Mouse (Mus musculus) C2C12 (cell line): ENCODE measurements at regions not wholly inside any gene's neighbourhood (a gene's known extent, or its start where the extent isn't known, plus 50 kb on each side); places are given as distances from the start of the nearest gene placed in this dataset.

Source experiments
- H3K27me3 ChIP-seq: one replicate; pipeline ENCODE4 v1.6.1; 2011; ENCODE audit not compliant: control insufficient read depth, insufficient read depth, insufficient read length
- H3K36me3 ChIP-seq: one replicate; pipeline ENCODE4 v1.6.1; 2011; ENCODE audit not compliant: control insufficient read depth, insufficient read depth
- H3K4me3 ChIP-seq: one replicate; pipeline ENCODE4 v1.5.1; 2011; ENCODE audit warnings: mild to moderate bottlenecking, control low read depth; ENCODE audit not compliant: poor library complexity, insufficient read depth, severe bottlenecking
- H3K79me2 ChIP-seq: one replicate; pipeline ENCODE4 v1.6.1; 2011; ENCODE audit not compliant: control insufficient read depth, insufficient read depth
- H3K79me3 ChIP-seq: one replicate; pipeline ENCODE4 v1.6.1; 2011; ENCODE audit warnings: low read depth, control low read depth
- H3ac ChIP-seq: one replicate; pipeline ENCODE3; 2011; ENCODE audit warnings: low read depth; ENCODE audit not compliant: control insufficient read depth, insufficient read length
- CEBPB ChIP-seq: IDR thresholded peaks from one replicate; pipeline ENCODE4 v1.6.1; 2011; ENCODE audit warnings: low read depth, mild to moderate bottlenecking, control low read depth, moderate library complexity
- CTCF ChIP-seq: IDR thresholded peaks from one replicate; pipeline ENCODE4 v1.5.1; 2011; ENCODE audit not compliant: control insufficient read depth, insufficient read depth, insufficient read length
- FOSL1 ChIP-seq: IDR thresholded peaks from one replicate; pipeline ENCODE4 v1.8.0; 2011; ENCODE audit warnings: mild to moderate bottlenecking, low read length; ENCODE audit not compliant: poor library complexity, insufficient read depth, severe bottlenecking
- MAX ChIP-seq: IDR thresholded peaks from one replicate; pipeline ENCODE4 v1.6.1; 2011; ENCODE audit warnings: mild to moderate bottlenecking, control low read depth
- MYOD1 ChIP-seq: IDR thresholded peaks from one replicate; pipeline ENCODE4 v1.6.1; 2011; ENCODE audit warnings: low read depth; ENCODE audit not compliant: control insufficient read depth, insufficient read length
- MYOG ChIP-seq: IDR thresholded peaks from one replicate; pipeline ENCODE4 v1.6.1; 2011; ENCODE audit not compliant: control insufficient read depth, insufficient read length; ENCODE audit errors: extremely low read depth
- USF1 ChIP-seq: IDR thresholded peaks from one replicate; pipeline ENCODE4 v1.6.1; 2011; ENCODE audit warnings: low read depth, mild to moderate bottlenecking, control low read depth, moderate library complexity

GRCm38 (mm10) chr17:75714059-75714458 lies 162.3 kb upstream of the Fam98a start:
- Histone ChIP-seq H3ac (no peak overlapping the region), H3K4me3 (no peak overlapping the region), H3K36me3 (no peaks in the 10 kb centered on the region), H3K79me2 (no peaks in the 10 kb centered on the region), H3K27me3 (no peaks in the 10 kb centered on the region), H3K79me3 (no peaks in the 10 kb centered on the region)
- TF ChIP-seq USF1 (no peak), MAX (no peak), MYOD1 (no peak), FOSL1 (no peak), CEBPB (no peak), CTCF (no peak), MYOG (no peak)

- no peak for TF ChIP-seq MYOD1
- no peak for TF ChIP-seq USF1
- TF ChIP-seq CTCF: no peak
- TF ChIP-seq FOSL1: no peak
- no peak for TF ChIP-seq MYOG
- no peak for TF ChIP-seq MAX
- no peak for TF ChIP-seq CEBPB
- no peaks in the 10 kb centered on the region for H3K36me3 ChIP-seq
- H3K4me3 ChIP-seq: no peak overlapping the region
Measured at GRCm38 (mm10) chr17:75707687-75708086, 155.9 kb upstream of the Fam98a start.

DNA sequence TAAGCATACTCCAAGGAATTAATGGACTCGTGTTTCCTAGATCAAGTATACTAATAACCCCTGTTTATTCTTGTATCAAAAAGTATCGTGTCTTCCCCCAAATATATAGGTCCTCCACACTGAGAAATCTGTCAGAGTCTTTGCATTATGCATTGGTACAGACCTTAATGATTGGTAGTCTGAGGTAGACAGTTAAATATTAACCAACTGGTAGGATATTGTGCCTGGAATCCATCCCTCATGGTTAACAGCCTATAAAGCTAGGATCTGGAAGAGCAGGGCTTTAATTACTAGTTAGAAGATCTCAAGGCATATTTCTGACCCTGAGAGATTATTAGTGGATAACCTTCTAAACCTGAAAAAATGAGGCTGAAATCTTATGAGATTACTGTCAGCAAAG lies 153.6 kb upstream of the Fam98a start:
- no peaks in the 10 kb centered on the region for H3K79me2 ChIP-seq
- no peaks in the 10 kb centered on the region for H3K27me3 ChIP-seq
- H3K36me3 ChIP-seq: no peaks in the 10 kb centered on the region
- H3K79me3 ChIP-seq: no peaks in the 10 kb centered on the region
- no peak overlapping the region for H3ac ChIP-seq
- TF ChIP-seq USF1 (no peak), MYOG (no peak), MAX (no peak), CEBPB (no peak), CTCF (no peak), MYOD1 (no peak)
- no peak overlapping the region for H3K4me3 ChIP-seq

More at GRCm38 (mm10) chr17:75707687-75708086, 155.9 kb upstream of the Fam98a start:
- H3K79me3 ChIP-seq: no peaks in the 10 kb centered on the region
- no peaks in the 10 kb centered on the region for H3K79me2 ChIP-seq
- no peaks in the 10 kb centered on the region for H3K27me3 ChIP-seq
- H3ac ChIP-seq: no peak overlapping the region

DNA sequence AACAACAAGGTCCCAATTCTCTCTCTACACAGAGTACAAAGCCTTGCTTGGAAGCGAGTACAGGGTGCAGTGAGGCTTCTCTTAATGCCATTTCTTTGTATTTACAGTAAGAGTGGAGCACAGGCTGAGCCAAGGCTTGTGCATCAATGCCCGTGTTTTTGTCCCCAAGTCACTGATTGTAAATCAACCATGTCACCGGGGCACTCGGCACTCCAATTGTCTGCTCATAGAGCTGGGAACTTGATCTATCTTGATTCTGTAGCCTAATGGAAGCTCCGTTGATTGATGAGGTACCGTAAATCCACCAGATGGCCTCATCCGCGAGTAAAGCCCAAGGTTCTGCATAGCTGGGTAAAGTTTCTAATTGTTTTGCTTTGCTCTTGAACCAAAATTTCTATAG lies 152.1 kb upstream of the Fam98a start:
- Histone ChIP-seq H3K79me3 (no peaks in the 10 kb centered on the region), H3K4me3 (no peak overlapping the region), H3ac (no peak overlapping the region), H3K36me3 (no peaks in the 10 kb centered on the region), H3K27me3 (no peaks in the 10 kb centered on the region), H3K79me2 (no peaks in the 10 kb centered on the region)
- TF ChIP-seq MAX (no peak), MYOG (no peak), MYOD1 (no peak), CEBPB (no peak), USF1 (no peak)

DNA sequence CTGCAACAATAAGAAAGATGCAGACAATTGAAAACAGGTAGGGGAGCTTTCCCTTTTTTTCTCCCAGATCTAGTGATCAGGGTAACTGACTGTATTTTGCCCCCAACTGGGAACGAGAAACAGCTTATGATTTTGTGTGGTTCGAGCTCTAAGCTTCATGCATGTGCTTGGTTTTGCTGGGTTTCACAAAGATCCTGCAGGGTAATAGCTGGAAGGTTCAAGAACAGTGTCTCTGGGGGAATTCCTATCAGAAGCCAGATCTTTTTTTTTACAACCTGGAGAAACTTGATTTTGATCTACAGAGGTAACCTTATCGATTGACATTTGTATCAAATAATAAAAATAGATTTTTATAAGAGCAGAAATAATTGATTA lies 145.0 kb upstream of the Fam98a start:
- H3K79me2 ChIP-seq: no peaks in the 10 kb centered on the region
- no peak overlapping the region for H3ac ChIP-seq
- no peak overlapping the region for H3K4me3 ChIP-seq
- no peak for TF ChIP-seq MAX
- TF ChIP-seq USF1: no peak
- no peak for TF ChIP-seq MYOD1
- TF ChIP-seq FOSL1: no peak
- no peak for TF ChIP-seq MYOG
- TF ChIP-seq CTCF: no peak
- TF ChIP-seq CEBPB: no peak
- H3K27me3 ChIP-seq: no peaks in the 10 kb centered on the region
- no peaks in the 10 kb centered on the region for H3K36me3 ChIP-seq
- no peaks in the 10 kb centered on the region for H3K79me3 ChIP-seq

DNA sequence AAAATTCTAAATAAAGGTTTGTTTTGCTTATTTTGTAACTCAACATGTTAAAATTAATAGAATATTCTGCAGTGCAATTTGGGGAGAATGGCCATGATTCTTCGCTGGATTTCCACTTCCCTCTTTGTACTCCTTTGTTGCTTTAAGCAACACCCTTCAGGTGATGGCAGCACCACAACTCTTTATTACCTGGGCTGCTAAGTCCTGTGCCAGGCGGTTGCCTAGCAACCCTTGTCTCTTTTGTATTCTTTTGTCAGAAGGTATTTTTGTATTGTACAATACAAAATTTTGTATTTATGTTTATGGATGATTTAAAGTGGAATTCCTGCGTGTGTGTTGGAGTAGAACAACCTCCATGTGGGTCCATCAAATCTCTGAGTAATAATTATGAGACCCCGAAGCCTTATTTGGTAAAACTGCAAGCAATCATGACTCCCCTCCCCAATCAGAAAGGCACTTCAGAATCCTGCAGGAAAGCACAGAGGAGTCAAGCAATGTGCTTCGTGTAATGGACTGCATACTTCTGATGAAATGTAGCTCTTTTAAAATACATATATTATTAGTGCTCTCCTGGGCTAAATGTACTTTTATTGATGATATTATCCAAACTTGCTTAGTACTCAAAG lies 144.5 kb upstream of the Fam98a start:
- Histone ChIP-seq H3K4me3 (no peak overlapping the region), H3K36me3 (no peaks in the 10 kb centered on the region), H3K79me2 (no peaks in the 10 kb centered on the region), H3ac (no peak overlapping the region), H3K27me3 (no peaks in the 10 kb centered on the region), H3K79me3 (no peaks in the 10 kb centered on the region)
- TF ChIP-seq CTCF: no peak
